Mouse (Mus musculus) testis, adult 2 months (tissue): ENCODE measurements around the gene Slc35e2. TPM values are rescaled to one million over a fixed set of nuclear protein-coding genes. Genes with fewer than 3 reads are reported as not detected.
"Not testable (repeated sequence)": the region's sequence is repeated elsewhere in the genome, so short reads cannot be mapped to it uniquely, and the experiment has no call there.

Source experiments
- H3K27ac ChIP-seq: fragments of 200-500 bp; 2 replicates; pipeline ENCODE4 v1.5.1; 2012; ENCODE audit warnings: low read depth, low read length; ENCODE audit not compliant: control insufficient read depth, insufficient read depth
- H3K27me3 ChIP-seq: fragments of 200-500 bp; 2 replicates; pipeline ENCODE4 v1.6.1; 2012; ENCODE audit warnings: mild to moderate bottlenecking, low read length, moderate library complexity; ENCODE audit not compliant: control insufficient read depth, insufficient read depth
- H3K36me3 ChIP-seq: fragments of 200-500 bp; 2 replicates; pipeline ENCODE4 v1.6.1; 2012; ENCODE audit warnings: mild to moderate bottlenecking, low read length; ENCODE audit not compliant: control insufficient read depth, insufficient read depth
- H3K4me1 ChIP-seq: fragments of 200-500 bp; 2 replicates; pipeline ENCODE4 v1.6.1; 2012; ENCODE audit warnings: low read length; ENCODE audit not compliant: control insufficient read depth, insufficient read depth
- H3K4me3 ChIP-seq: fragments of 200-500 bp; 2 replicates; pipeline ENCODE4 v1.5.1; 2012; ENCODE audit warnings: low read depth, mild to moderate bottlenecking, low read length, moderate library complexity, mixed read lengths; ENCODE audit not compliant: control insufficient read depth
- CTCF ChIP-seq: fragments of 200-500 bp; IDR thresholded peaks from 2 replicates; pipeline ENCODE4 v1.5.1; 2012; ENCODE audit warnings: low read depth, mild to moderate bottlenecking, inconsistent platforms, low read length, moderate library complexity; ENCODE audit not compliant: control insufficient read depth, insufficient read depth, insufficient replicate concordance
- POLR2A ChIP-seq: fragments of 200-500 bp; IDR thresholded peaks from 2 replicates; pipeline ENCODE4 v1.6.1; 2012; ENCODE audit warnings: low read depth, mild to moderate bottlenecking, inconsistent platforms, low read length, moderate library complexity; ENCODE audit not compliant: control insufficient read depth
- polyA plus RNA-seq: library from polyadenylated mRNA; depleted of rRNA; stranded (reverse); fragments of >200 nt; gene quantifications from 2 replicates; pipeline ENCODE4 v1.2.3, GENCODE M21; 2012

The Slc35e2 gene
- polyA plus RNA-seq, 1 experiment = 3.2 TPM

DNA sequence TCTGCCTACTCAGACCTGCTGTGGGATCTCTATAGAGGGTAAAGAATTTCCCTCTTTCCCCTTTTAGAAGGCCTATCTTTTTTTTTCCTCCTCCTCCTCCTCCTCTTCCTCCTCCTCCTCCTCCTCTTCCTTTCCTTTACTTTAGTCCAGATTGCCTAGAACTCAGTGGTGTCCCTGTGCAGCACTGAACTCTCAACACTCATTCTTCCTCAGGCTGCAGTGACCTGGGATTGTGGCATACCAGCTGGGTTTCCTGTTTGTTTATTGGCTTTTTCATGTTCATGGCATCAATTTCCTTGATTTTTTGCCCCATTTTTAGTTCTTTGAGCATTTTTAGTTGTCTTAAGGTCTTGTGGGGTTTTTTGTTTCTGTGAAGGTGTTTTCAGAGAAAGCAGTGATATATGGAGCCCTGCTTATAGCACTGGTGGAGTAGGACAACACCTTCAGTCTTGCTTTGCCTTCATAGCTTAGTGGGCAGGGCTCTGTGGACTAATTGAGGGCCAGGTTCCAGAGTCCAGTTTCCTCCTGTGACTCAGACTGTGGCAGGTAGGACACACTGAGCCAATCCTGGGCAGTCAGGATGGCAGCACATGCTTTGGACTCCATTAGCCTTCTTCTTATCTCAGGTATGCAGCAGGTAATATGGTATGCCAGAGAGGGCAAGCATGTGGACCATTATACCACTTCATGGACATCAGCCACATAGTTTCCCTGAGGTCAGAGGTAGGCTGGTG is 34.7 kb downstream of the Slc35e2 start:
- Histone ChIP-seq H3K36me3 (peaks cover 4% of the 10 kb centered on the region; the same call in 1 of the 2 replicates), H3K4me3 (no peak overlapping the region), H3K4me1 (no peaks in the 10 kb centered on the region), H3K27me3 (no peaks in the 10 kb centered on the region), H3K27ac (no peak overlapping the region)
- TF ChIP-seq CTCF = no peak
- no peak for TF ChIP-seq POLR2A

DNA sequence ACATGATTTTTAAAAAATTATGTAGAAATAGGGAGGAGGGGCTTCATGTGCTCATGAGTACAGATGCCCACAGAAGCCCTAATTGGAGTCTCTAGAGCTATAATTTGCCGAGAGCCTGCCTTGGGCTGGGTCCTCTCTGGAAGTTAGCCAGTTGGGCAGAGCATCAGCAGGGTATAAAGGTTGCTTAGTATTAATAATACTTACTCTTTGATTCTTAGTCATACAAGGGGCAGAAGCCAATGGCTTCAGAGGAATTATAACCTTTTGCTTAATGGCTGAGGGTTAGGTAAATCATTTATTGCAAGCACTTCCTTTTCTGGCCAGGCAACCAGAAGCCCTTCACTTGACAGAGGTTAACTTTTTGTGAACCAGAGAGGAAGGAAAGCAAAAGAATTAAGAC is 42.3 kb downstream of the Slc35e2 start:
- Histone ChIP-seq H3K4me1 (no peaks in the 10 kb centered on the region), H3K27ac (no peak overlapping the region), H3K4me3 (no peak overlapping the region), H3K27me3 (no peaks in the 10 kb centered on the region), H3K36me3 (peaks cover 8% of the 10 kb centered on the region)
- no peak for TF ChIP-seq CTCF

DNA sequence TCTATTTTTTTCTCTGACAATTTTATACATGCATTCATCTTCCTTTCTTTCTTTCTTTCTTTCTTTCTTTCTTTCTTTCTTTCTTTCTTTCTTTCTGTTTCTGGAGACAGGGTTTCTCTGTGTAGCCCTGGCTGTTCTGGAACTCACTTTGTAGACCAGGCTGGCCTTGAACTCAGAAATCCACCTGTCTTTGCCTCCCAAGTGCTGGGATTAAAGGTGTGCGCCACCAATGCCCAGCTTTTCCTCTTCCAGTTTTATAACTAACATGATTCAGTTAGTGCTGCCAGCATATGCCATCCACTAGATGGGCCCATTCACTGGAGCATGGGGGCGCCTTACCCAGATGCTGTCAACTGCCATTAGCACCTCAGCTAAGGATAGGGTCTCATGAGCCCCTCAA is 44.1 kb downstream of the Slc35e2 start, which contains the start of gene Gm10563:
Gene Gm10563 (minus strand): TSS at position 101 of the 400 bp plus-strand sequence.
- not testable (repeated sequence) for H3K4me3 ChIP-seq, H3K4me1 ChIP-seq, H3K27ac ChIP-seq, H3K36me3 ChIP-seq, H3K27me3 ChIP-seq

DNA sequence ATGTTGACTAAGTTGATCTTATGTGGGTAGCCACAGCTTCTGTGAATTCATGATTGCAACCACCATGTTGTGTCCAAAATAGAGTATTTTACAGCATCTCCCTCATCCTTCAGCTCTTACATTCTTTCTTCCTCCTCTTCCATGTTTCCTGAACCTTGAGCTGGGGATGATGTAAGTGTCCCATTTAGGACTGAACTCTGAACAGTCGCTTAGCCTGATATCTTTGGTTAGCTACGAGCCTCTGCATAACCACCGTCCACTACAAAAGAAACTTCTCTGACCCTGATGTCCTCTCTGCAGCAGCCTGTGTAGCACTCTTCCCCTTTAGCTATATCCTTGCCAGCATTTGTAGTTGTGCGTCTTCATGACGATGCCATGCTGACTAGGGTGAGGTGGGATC is 44.5 kb downstream of the Slc35e2 start:
- Histone ChIP-seq H3K36me3 (peaks cover 7% of the 10 kb centered on the region), H3K4me3 (no peak overlapping the region), H3K27me3 (no peaks in the 10 kb centered on the region), H3K4me1 (no peaks in the 10 kb centered on the region), H3K27ac (no peak overlapping the region)
- no peak for TF ChIP-seq POLR2A
- no peak for TF ChIP-seq CTCF

DNA sequence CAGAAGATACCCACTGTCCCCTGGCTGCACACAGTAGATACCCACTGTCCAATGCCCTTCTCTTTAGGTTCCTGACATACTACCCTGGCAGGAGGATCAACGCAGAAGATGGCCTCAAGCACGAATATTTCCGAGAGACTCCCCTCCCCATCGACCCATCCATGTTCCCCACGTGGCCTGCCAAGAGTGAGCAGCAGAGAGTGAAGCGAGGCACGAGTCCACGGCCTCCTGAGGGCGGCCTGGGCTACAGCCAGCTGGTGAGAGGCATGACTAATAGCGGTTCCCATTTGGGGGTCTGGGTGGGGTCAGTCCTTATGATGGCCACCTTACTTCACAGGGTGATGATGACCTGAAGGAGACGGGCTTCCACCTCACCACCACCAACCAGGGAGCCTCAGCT is 48.1 kb downstream of the Slc35e2 start:
- Histone ChIP-seq H3K4me1 (peaks cover 27% of the 10 kb centered on the region), H3K27me3 (no peaks in the 10 kb centered on the region), H3K36me3 (peaks cover 1% of the 10 kb centered on the region; the same call in 1 of the 2 replicates), H3K27ac (no peak overlapping the region), H3K4me3 (no peak overlapping the region)
- TF ChIP-seq CTCF (no peak), POLR2A (no peak)

DNA sequence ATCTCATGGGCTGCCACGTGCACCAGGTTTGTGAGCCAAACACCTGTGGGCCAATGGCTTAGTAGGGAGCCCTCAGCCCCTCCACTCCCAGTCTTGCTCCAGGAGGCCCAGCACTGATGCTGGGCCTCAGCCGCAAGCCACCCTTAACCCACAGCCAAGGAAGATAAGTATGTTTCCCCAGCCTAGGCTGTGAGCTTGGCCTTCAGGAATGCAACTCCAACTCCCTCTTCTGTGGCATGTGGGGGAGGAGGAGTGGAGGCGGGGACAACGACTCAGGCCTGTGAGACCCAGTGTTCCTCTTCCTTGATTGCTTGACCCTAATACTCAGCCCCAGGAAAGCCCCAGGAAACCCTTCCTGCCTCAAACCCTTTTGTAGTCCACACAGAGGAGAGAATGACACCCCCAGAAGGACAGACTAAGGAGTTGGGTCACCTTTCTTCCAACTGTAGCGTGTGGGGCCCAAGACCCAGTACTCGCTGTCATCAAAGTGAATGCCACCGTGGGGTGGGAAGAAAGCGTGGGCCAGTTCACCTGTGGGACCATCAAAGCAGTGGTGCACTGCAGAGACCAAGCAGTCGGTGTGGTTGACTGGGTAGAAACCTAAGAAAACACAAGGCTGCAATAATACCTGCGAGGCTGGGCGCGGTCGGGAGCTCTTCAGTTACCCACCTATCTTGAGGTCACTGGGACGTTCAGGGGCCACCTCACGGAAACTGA is 50.5 kb downstream of the Slc35e2 start:
- peak overlapping the region; percentile 33; the same call in 1 of the 2 replicates for H3K27ac ChIP-seq
- no peak for TF ChIP-seq CTCF
- TF ChIP-seq POLR2A = no peak
- no peaks in the 10 kb centered on the region for H3K27me3 ChIP-seq
- no peak overlapping the region for H3K4me3 ChIP-seq
- H3K36me3 ChIP-seq = peaks cover 1% of the 10 kb centered on the region; the same call in 1 of the 2 replicates
- H3K4me1 ChIP-seq = peaks cover 37% of the 10 kb centered on the region

DNA sequence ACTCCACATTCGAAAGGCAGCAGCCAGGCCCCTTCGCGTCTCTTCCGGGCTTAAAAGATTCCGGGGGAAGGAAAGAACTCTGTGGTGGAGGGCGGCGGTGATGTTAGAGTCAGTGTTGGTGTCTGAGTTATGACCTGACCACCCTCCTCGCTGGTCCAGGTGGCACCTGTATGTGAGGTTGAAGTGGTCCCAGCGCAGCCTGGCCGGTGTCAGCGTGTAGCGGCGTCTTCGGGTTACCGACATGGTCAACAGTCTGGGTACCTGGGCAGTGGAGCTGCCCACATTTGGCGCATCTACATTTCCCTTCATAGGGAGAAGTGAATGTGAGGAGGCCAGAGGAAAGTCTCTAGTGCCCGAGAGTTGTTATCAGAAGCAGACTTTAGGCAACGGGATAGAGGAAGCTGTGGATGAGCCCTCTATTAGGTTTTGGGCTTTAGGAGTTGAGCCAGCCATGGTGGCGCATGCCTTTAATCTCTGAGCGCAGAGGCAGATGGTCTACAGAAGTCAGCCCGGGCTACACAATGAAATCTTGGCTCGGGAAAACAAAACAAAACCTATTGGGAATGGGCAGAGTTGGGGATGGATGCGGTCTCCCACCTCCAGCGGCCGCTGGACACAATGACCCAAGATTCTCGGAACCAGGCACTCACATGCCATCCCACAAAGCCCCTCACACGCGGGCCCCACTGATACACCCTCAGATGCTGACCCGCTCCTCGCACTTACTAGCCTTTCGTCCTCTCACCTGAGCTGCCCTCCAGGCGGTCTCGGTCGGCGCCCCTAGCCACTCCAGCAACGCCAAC is 51.3 kb downstream of the Slc35e2 start:
- no peaks in the 10 kb centered on the region for H3K27me3 ChIP-seq
- TF ChIP-seq POLR2A (no peak), CTCF (no peak)
- H3K4me1 ChIP-seq = peaks cover 37% of the 10 kb centered on the region
- H3K27ac ChIP-seq = no peak overlapping the region
- peaks cover 1% of the 10 kb centered on the region; the same call in 1 of the 2 replicates for H3K36me3 ChIP-seq
- peak overlapping the region; percentile 35 for H3K4me3 ChIP-seq
